Mouse (Mus musculus): ENCODE data around the gene Cblc. TPM values are rescaled to one million over a fixed set of nuclear protein-coding genes. Genes with fewer than 3 reads are reported as not detected.

Cblc gene
- total RNA-seq, 2 experiments from 2014 or later = not detected

DNA sequence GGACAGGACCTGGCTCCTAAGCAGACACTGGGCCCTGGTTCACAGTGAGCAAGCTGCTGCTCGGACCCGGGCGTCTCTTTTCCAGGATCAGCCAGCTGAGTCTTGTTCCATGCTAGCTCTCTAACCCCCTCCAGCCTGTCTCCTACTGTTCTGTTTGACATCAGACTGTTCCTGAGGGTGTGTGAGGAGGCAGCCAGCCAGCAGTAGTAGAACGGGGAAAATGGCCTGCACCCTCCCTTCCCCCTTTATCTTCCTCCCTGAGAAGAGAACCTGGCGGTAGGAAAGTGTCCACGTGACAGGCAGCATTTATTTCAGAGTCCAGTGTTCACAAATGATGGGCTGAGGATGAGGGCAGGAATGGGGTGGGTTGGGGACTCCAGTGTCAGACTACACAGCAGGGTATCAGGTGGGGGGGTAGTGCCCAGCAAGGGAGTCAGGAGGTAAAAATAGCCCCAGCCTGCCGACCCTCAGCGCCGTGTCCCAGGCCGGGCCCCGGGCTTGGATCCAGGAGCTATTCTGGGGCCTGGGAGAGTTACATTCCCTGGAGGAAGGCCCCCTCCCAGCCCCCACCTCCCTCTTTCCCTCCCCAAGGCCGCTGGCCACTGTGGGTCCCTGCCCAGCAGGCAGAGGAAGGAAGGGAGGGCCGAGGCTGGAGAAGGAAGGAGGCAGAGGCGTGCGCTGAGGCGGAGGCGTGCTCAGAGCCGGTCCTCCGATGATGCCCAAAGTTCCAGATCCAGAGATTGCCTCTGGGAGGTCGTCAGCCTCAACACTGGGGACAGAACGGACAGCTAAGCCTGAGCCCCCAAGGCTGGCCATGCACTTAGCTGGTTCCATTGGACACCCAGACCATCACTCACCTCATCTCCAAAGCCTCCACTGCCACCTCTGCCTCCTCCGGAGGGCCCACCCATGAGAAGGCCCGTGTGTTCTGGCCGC is 40.5 kb downstream of the Cblc start:
- DNase-seq = peak; percentile 64 to 76
- intact Hi-C loops (cut with DNase I) = no loop called here

- no peak for DNase-seq
- intact Hi-C loops (cut with DNase I) = no loop called here
Observed at GRCm38 (mm10) chr7:19755008-19755407, 41.6 kb downstream of the Cblc start.

- DNase-seq = no peak
- intact Hi-C loops (cut with DNase I) = loop anchor here (1.0 to 5.0 kb wide), 2 partner anchors 35 to 88 kb away; no protein-coding TSS in a partner anchor
Observed at GRCm38 (mm10) chr7:19754065-19754464, 42.5 kb downstream of the Cblc start.

DNA sequence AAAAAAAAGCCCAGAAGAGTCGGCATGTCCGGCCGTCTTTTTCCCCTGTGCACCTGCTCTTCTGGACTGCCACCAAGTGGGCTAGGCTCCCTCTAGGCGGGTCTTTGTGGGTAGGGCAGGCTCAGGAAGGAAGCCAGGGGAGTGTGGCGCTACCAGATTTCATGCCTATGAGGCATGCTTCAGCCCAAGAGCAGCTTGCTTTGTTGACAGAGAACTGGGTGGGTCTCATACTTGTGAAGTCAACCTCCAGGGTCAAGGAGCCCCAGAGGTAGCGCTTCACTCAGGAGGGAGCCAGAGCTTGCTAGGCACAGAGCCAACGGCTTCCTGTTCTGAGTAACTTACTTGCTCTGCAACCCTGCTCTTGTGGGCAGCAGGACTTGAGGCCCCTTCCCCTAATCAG is 43.0 kb downstream of the Cblc start:
- DNase-seq = no peak
- intact Hi-C loops (cut with DNase I) = loop anchor here (5.0 kb wide), 1 partner anchor 89 kb away; no protein-coding TSS in a partner anchor

DNA sequence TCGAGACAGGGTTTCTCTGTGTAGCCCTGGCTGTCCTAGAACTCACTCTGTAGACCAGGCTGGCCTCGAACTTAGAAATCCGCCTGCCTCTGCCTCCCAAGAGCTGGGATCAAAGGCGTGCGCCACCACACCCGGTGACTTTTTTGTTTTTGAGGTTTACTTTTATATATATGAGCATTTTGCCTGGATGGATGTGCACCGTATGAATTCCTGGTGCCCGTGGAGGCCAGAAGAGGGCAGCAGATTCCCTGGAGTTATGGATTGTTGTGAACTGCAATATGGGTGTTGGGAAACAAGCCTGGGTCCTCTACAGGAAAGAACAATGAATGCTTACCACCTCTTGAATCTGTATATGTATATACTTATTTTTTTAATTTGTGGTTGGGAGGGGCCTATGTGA is 44.0 kb downstream of the Cblc start:
- no peak for DNase-seq
- intact Hi-C loops (cut with DNase I) = loop anchor here (5.0 kb wide), 1 partner anchor 90 kb away; no protein-coding TSS in a partner anchor

- DNase-seq = no peak
- intact Hi-C loops (cut with DNase I) = loop anchor here (2.0 to 5.0 kb wide), 2 partner anchors 38 to 91 kb away; no protein-coding TSS in a partner anchor
Observed at GRCm38 (mm10) chr7:19751070-19751383, 45.6 kb downstream of the Cblc start.

- DNase-seq = peak; percentile 83 to 89
Observed at GRCm38 (mm10) chr7:19750217-19751069, 46.2 kb downstream of the Cblc start, which contains the start of gene Nectin2. Nectin2 (minus strand) TSS chr7:19750483.

DNA sequence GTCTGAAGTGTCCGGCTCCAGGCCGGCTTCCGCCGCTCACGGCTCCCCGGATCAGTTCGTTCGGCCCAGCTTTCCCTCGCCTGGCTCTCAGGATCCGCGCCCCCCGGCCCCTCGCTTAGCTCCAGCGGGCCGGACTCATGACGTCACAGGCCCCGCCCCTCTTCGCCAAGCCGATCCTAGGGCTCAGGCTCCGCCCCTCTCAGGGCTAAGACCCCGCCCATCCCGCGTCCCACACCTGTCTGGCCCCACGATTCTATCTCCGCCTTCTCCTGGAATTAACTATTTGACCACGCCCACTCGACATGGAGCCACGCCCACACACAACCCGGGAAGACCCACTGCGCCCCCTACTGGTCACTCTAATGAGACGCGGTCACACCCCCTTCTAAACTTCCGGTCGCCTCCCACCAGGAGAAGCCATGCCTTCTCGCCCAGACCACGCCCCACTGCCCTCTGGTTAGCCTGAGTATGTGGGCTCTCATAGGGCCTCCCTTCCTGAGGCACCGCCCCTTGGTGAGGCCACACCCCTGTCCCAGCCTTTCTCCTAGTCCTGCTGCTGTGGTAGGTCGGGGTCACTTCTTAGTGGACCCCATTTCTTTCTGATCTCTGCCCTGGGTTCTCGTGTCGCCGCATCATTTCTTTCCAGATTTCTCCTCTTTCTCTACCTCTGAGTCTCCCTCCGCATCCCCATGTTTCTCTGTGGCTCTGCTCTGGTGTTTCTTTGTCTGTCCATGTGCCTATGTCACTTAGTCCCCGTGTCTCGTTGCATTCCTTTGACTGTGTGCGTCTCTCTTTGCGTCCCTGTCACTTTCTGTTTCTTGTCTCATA is 47.0 kb downstream of the Cblc start:
- peak; percentile 95 for DNase-seq
- intact Hi-C loops (cut with DNase I) = loop anchor here (2.0 to 5.0 kb wide), 2 partner anchors 39 to 93 kb away; no protein-coding TSS in a partner anchor

More at GRCm38 (mm10) chr7:19750217-19751069, 46.2 kb downstream of the Cblc start, which contains the start of gene Nectin2:
- intact Hi-C loops (cut with DNase I) = loop anchor here (2.0 to 5.0 kb wide), 2 partner anchors 38 to 92 kb away; no protein-coding TSS in a partner anchor

DNA sequence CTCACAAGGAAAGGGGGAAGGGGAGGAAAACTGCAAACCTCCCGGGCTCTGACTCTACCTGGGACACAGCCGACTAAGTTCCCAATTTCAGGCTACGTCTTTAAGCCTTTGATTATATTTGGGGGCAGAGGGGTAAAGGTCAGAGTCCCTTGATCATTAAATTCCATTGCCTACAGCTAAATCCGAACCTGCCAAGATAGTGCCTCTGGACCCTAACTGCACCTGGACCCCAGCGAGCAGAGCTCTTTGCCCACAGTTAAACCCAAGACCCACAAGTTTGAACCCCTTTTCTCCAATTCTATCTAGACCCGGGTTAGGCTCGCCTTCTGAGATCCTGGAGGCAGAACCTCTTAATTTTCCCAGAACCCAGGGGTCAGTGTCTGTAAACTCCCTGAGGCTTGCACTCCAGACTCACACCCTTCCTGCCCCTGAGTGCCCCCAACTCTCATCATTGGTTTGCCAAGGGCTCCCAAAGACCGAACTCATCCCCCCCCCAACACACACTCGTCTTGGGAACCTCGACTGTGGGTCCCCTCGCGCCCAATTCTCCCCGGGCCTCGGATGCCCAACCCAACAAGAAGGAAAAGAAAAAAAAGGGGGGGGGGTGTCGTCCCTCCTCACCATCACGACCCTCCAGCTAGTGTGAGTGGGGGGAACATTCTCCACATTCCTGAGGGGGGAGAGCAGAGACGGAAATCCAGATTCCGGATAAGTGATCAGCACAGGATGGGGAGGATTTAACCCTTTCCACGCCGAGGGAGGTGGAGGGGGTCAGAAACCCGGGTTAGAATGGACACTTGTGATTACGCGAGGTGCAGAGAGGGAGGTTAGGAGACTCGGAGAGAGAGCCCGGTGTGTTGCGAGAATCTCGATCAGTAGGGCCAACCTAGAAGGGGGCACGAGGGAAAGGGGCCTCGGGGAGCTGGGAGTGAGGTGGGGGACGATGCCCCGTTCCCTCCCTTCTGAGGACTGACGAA is 48.1 kb downstream of the Cblc start:
- no peak for DNase-seq
- intact Hi-C loops (cut with DNase I) = no loop called here

GRCm38 (mm10) chr7:19747420-19748218 is 49.0 kb downstream of the Cblc start:
- DNase-seq = no peak
- intact Hi-C loops (cut with DNase I) = no loop called here

DNA sequence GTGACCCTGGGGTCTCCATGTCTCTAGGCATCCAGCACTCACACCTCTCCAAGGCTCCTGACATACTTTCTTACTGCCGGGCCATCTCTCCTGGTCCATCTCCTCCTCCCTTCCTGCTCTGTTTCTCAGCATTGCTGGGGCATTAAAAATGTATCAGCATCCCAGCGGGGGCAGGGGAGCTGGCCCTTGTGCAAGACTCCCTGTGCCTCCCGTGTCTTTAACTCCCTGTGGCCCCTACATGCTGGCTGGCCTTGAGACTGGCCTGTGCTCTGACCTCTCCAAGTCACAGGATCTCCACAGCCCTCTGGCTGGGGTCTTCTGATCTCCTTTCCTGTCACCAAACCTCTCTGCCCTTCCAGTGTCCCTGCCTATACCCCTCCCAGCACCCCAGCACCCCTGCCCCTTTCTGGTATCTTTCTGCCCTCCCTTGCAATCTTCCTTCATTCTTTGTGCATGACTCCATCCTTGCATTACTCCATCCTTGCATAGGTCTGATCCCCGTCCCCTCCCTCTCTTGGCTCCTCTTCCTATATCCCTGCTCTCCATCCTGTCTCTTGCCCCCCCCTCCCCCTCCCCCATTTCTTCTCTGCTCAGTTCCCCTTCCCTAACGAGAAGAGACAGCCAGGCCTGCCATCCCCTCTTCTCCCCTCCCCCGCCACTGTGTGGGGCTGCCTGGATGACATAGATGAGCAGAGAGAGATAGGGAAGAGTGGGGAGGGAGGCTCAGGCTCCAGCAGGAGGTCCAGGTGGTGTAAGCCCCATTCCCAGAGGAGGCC is 50.0 kb downstream of the Cblc start:
- intact Hi-C loops (cut with DNase I) = no loop called here
- DNase-seq = no peak

- no peak for DNase-seq
- intact Hi-C loops (cut with DNase I) = no loop called here
Observed at GRCm38 (mm10) chr7:19745971-19746370, 50.6 kb downstream of the Cblc start.

- intact Hi-C loops (cut with DNase I) = no loop called here
- no peak for DNase-seq
Observed at GRCm38 (mm10) chr7:19744590-19745385, 51.8 kb downstream of the Cblc start.

- intact Hi-C loops (cut with DNase I) = no loop called here
- DNase-seq = no peak
Observed at GRCm38 (mm10) chr7:19743791-19744190, 52.8 kb downstream of the Cblc start.

DNA sequence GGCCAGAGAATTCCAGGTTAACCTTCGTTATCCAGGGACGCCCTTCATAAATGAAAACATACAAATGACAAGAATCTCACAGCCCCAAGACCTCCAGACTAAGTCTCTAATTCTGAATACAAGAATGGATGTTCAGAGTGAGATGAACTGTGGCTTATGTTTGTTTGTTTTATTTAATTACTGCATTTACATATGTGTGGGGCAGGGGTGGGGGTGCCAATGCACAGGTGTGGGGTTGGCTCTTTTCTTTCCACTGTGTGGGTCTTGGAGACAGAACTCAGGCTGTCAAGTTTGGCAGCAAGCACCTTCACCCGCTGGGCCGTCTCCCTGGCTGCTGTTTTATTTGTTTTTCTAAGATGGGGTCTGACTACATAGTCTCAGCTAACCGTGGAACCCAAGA is 54.1 kb downstream of the Cblc start:
- intact Hi-C loops (cut with DNase I) = no loop called here
- no peak for DNase-seq

DNA sequence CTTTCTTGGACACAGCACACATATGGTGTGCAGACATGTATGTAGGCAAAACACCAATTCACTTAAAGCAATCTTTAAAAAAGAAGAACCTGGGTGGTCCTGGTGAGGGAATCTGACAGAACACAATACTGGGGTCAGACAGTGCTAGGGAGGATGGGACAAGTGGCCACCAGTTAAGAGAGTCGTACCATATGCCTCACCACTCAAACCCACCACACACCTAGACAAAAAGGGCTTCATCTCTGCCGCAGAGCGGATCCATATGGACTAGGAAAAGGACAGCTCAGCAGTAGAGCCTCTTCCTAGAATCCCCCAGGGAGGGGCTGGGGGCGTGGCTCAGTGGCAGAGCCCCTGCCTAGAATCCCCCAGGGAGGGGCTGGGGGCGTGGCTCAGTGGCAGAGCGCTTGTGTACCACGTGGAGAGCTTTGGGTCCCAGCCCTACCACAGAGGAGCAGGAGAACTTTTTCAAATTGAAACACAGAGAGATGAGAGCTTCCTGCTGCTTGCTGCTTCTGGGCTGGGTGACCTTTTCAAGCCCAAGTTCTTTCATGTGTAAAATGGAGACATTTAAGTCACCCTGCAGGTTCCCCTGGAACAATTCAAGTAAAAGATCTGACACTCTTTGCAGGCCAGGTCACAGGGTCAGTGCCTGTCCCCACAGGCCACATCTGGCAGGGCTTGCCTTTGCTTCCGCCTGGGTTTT is 55.1 kb downstream of the Cblc start:
- DNase-seq = no peak
- intact Hi-C loops (cut with DNase I) = no loop called here
